Mouse (Mus musculus): ENCODE data around the gene Gm14781.
"Not testable (repeated sequence)": the region's sequence is repeated elsewhere in the genome, so short reads cannot be mapped to it uniquely, and the experiment has no call there.

Gm14781 gene

GRCm38 (mm10) chrX:91631894-91632293, at the start of gene Gm14781:
Gene Gm14781, plus strand, starts transcription at chrX:91632194.
- DNase-seq (ENCODE audit: low read depth), result not testable (repeated sequence)

- not testable (repeated sequence) for DNase-seq (ENCODE audit: low read depth)
These were observed 23.1 kb downstream of the Gm14781 start for GRCm38 (mm10) chrX:91654964-91655575.

All from NIH3T3 (cell line).